Mouse (Mus musculus) limb, embryonic 10.5 days (tissue): ENCODE measurements around the gene Adat3. TPM values are rescaled to one million over a fixed set of nuclear protein-coding genes. Genes with fewer than 3 reads are reported as not detected.

ENCODE experiments used
- DNase-seq: peaks from one replicate; pipeline ENCODE4 v3.0.0-alpha.2; 2017; ENCODE audit warnings: low spot score
- H3K27ac ChIP-seq: fragments of 300-500 bp; sonication (generic); 2 replicates; pipeline ENCODE4 v1.5.1; 2016; ENCODE audit warnings: mild to moderate bottlenecking
- H3K27me3 ChIP-seq: fragments of 300-500 bp; sonication (generic); 2 replicates; pipeline ENCODE4 v1.6.1; 2016; ENCODE audit warnings: low read depth, mild to moderate bottlenecking; ENCODE audit not compliant: poor library complexity, severe bottlenecking
- H3K36me3 ChIP-seq: fragments of 300-500 bp; sonication (generic); 2 replicates; pipeline ENCODE4 v1.6.1; 2016; ENCODE audit warnings: mild to moderate bottlenecking, moderate library complexity
- H3K4me1 ChIP-seq: fragments of 300-500 bp; sonication (generic); 2 replicates; pipeline ENCODE4 v1.6.1; 2016
- H3K4me3 ChIP-seq: fragments of 300-500 bp; sonication (generic); 2 replicates; pipeline ENCODE4 v1.5.1; 2016; ENCODE audit warnings: mild to moderate bottlenecking, moderate library complexity
- H3K9me3 ChIP-seq: fragments of 300-500 bp; sonication (generic); replicated peaks from 2 replicates; pipeline ENCODE4 v1.6.1; 2016; ENCODE audit warnings: mild to moderate bottlenecking
- WGBS: fragments of 180-500 bp; shearing (Covaris S2); methylation state at CpG from one replicate; pipeline ENCODE4 v1.1.7; 2016; 5-methylcytosine and 5-hydroxymethylcytosine counted together
- microRNA-seq: library from miRNA; unstranded; fragments of <30 nt; microRNA quantifications from one replicate; pipeline ENCODE4, GENCODE M21; 2017
- polyA plus RNA-seq: library from polyadenylated mRNA; unstranded; fragments of >200 nt; fragmentation: Nextera tagmentation; extraction: Ambion mirVana; gene quantifications from 2 replicates; pipeline ENCODE4 v1.2.1, GENCODE M21; 2016

Gene Adat3
- polyA plus RNA-seq, 1 experiment from 2014 or later, result 11.1 TPM

GRCm38 (mm10) chr10:80653156-80653720 is 50.6 kb downstream of the Adat3 start:
- H3K4me1 ChIP-seq, result peaks cover 39% of the 10 kb centered on the region
- H3K4me3 ChIP-seq, result no peak overlapping the region
- no peak for DNase-seq
- WGBS, result 90% methylated on average over 6 of the region's 6 CpGs
- H3K9me3 ChIP-seq, result no peaks in the 10 kb centered on the region
- peaks cover 28% of the 10 kb centered on the region for H3K36me3 ChIP-seq
- H3K27ac ChIP-seq, result no peak overlapping the region
- no peaks in the 10 kb centered on the region for H3K27me3 ChIP-seq

GRCm38 (mm10) chr10:80654866-80655265 is 52.2 kb downstream of the Adat3 start:
- H3K9me3 ChIP-seq, result no peaks in the 10 kb centered on the region
- peak overlapping the region; percentile 96 for H3K27ac ChIP-seq
- H3K4me1 ChIP-seq, result peaks cover 48% of the 10 kb centered on the region
- no peak for DNase-seq
- no peaks in the 10 kb centered on the region for H3K27me3 ChIP-seq
- H3K4me3 ChIP-seq, result peak overlapping the region; percentile 93
- peaks cover 18% of the 10 kb centered on the region for H3K36me3 ChIP-seq
- 92% methylated on average over 6 of the region's 6 CpGs for WGBS

- peak overlapping the region; percentile 93 for H3K4me3 ChIP-seq
- H3K27ac ChIP-seq, result peak overlapping the region; percentile 96
- H3K9me3 ChIP-seq, result no peaks in the 10 kb centered on the region
- H3K4me1 ChIP-seq, result peaks cover 45% of the 10 kb centered on the region
- DNase-seq, result no peak
- no peaks in the 10 kb centered on the region for H3K27me3 ChIP-seq
- WGBS, result 7% methylated on average over 12 of the region's 12 CpGs
- H3K36me3 ChIP-seq, result peaks cover 11% of the 10 kb centered on the region
These were observed 52.9 kb downstream of the Adat3 start for GRCm38 (mm10) chr10:80655406-80656129.

DNA sequence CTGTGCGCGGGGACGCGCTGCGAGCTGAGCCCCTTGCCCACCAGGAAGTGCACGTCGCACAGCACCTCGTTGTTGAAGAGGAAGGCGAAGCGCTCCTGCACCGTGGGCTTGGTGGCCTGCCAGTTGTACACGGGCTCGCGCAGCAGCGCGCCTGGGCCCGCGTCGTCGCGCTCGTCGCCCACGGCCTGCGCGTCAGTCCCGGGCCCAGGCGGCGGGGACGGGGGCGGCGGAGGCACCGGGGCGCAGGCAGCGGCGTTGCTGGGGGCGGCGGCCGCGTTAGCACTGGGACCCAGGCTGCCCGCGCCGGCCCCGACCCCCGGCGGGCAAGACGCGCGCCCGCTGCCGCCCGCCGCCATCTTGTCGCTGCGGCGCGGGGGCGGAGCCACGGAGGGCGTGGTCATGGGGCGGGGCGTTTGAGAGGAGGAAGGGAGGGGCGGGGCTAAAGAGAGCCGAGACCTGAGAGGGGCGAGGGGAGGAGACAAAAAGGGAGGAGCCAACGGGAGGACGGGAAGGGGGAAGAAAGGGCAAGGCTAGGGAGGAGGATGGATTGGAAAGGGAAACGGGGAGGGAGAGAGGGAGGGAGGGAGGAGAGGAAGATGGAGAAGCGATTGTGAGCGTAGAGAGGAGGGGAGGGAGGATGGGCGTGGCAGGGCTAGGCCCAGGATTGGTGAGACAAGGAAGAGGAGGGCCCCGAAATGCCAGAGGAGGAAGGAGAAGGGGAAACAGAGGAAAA is 53.6 kb downstream of the Adat3 start:
- Histone ChIP-seq H3K9me3 (no peaks in the 10 kb centered on the region), H3K27me3 (no peaks in the 10 kb centered on the region), H3K27ac (peak overlapping the region; percentile 96), H3K4me3 (peak overlapping the region; percentile 93), H3K4me1 (peaks cover 49% of the 10 kb centered on the region), H3K36me3 (peaks cover 8% of the 10 kb centered on the region)
- WGBS, result under 1% methylated on average over 72 of the region's 72 CpGs
- DNase-seq, result peak; percentile 100

- peaks cover 6% of the 10 kb centered on the region for H3K36me3 ChIP-seq
- peak within 1 kb of the TSS; percentile 93 for H3K4me3 ChIP-seq
- H3K9me3 ChIP-seq, result no peaks in the 10 kb centered on the region
- peak within 1 kb of the TSS; percentile 96 for H3K27ac ChIP-seq
- no peak for DNase-seq
- 18% methylated on average over 15 of the region's 15 CpGs for WGBS
- peaks cover 49% of the 10 kb centered on the region for H3K4me1 ChIP-seq
- H3K27me3 ChIP-seq, result no peaks in the 10 kb centered on the region
These were observed 54.4 kb downstream of the Adat3 start, which contains the start of gene Btbd2 for GRCm38 (mm10) chr10:80656863-80657623. Gene Btbd2, minus strand, starts transcription at chr10:80657071.

Small RNA genes within 50 kb of the gene (microRNA-seq; reads per million reads assigned to microRNA genes)
- gene Mir6912, result not detected

Other genes with a start within 250 kb of the Adat3 start
- 0.31 and 0.48 TPM in 2 replicates for gene Plk5, start 246.4 kb upstream of the Adat3 start, polyA plus RNA-seq
- 7.2 and 7.5 TPM in 2 replicates for gene Mex3d, start 215.2 kb upstream of the Adat3 start, polyA plus RNA-seq
- gene Mbd3, start 203.3 kb upstream of the Adat3 start, polyA plus RNA-seq, result 453 and 469 TPM in 2 replicates
- 651 and 677 TPM in 2 replicates for gene Uqcr11, start 196.1 kb upstream of the Adat3 start, polyA plus RNA-seq
- 260 and 283 TPM in 2 replicates for gene Tcf3, start 169.2 kb upstream of the Adat3 start, polyA plus RNA-seq
- gene Onecut3, start 108.0 kb upstream of the Adat3 start, polyA plus RNA-seq, result not detected in 2 replicates
- gene Atp8b3, start 63.8 kb upstream of the Adat3 start, polyA plus RNA-seq, result 0.26 and 0.53 TPM in 2 replicates
- gene Rexo1, start 41.3 kb upstream of the Adat3 start, polyA plus RNA-seq, result 40.8 and 42.6 TPM in 2 replicates
- gene Klf16, start 25.6 kb upstream of the Adat3 start, polyA plus RNA-seq, result 8.7 and 11.3 TPM in 2 replicates
- 104 and 108 TPM in 2 replicates for gene Abhd17a, start 12.5 kb upstream of the Adat3 start, polyA plus RNA-seq
- 87.8 and 92.2 TPM in 2 replicates for gene Scamp4, start within 50 bp of the Adat3 start, polyA plus RNA-seq
- 5.1 and 5.2 TPM in 2 replicates for gene Gm49322, start 3.1 kb downstream of the Adat3 start, polyA plus RNA-seq
- 237 and 255 TPM in 2 replicates for gene Csnk1g2, start 20.0 kb downstream of the Adat3 start, polyA plus RNA-seq
- gene Btbd2, start 54.2 kb downstream of the Adat3 start, polyA plus RNA-seq, result 84.9 and 98.6 TPM in 2 replicates
- 137 and 153 TPM in 2 replicates for gene Mknk2, start 75.2 kb downstream of the Adat3 start, polyA plus RNA-seq
- 48.2 and 54.7 TPM in 2 replicates for gene Mob3a, start 99.1 kb downstream of the Adat3 start, polyA plus RNA-seq
- 8.6 and 10.8 TPM in 2 replicates for gene Izumo4, start 99.3 kb downstream of the Adat3 start, polyA plus RNA-seq
- 54.6 and 60.6 TPM in 2 replicates for gene Ap3d1, start 139.4 kb downstream of the Adat3 start, polyA plus RNA-seq
- 26.4 and 28.3 TPM in 2 replicates for gene Dot1l, start 152.3 kb downstream of the Adat3 start, polyA plus RNA-seq
- gene Sf3a2, start 195.3 kb downstream of the Adat3 start, polyA plus RNA-seq, result 113 and 121 TPM in 2 replicates
- gene Plekhj1, start 195.7 kb downstream of the Adat3 start, polyA plus RNA-seq, result 168 and 204 TPM in 2 replicates
- 0.09 TPM in 1 of 2 replicates, not detected in the other for gene Amh, start 202.4 kb downstream of the Adat3 start, polyA plus RNA-seq
- gene Jsrp1, start 210.6 kb downstream of the Adat3 start, polyA plus RNA-seq, result 0.74 and 0.80 TPM in 2 replicates
- 2,414 and 2,486 TPM in 2 replicates for gene Oaz1, start 223.8 kb downstream of the Adat3 start, polyA plus RNA-seq
- 0.44 and 0.60 TPM in 2 replicates for gene Lingo3, start 241.2 kb downstream of the Adat3 start, polyA plus RNA-seq